In the genomic region with DNA sequence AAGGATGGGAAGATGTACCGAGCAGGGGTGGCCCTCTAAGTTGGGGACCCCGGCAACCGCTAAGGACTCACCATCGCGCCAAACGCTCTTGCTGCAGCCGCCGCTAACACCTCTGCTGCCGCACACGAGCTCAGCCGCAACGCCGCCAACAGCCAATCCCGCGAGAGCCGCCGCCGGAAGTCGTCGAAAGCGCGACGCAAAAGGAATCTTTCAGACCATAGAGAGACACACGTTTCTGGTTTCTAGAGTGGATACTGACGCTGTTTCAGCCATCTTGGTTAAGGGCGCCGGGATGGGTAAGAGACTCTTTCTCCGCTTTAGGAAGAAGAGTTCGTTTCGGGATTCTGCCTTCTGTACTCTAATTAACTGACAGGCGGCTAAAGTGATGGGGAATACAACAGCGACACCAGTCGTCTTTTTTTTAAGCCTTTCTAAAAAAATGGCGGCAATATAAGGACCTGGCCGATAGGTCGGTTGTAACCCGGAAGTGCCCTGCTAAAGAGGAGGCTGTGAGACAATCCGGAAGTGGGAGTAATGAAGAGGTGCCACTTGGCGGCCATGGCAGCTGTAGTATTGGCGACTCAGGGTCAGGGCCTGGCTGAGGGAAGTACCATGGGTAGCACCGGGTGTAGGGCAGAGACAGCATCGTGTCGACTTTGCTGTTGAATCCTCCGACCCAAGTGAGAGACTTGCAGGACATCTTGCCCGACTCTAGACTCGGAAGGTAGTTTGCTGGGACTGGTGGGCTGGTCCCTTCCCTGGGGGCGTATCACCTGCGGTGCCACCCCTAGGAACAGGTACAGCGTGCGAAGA, we compare ENCODE assay signal across 8 mouse cellular contexts. TPM values are rescaled to one million over a fixed set of nuclear protein-coding genes. Genes with fewer than 3 reads are reported as not detected.
DNase-seq lines count a peak whose midpoint lies in the region; ATAC-seq lines count a peak whose summit lies in the region.

A gene (plus strand): TSS at position 191 of the 813 bp plus-strand sequence.
A gene (minus strand): TSS at position 649 of the 813 bp plus-strand sequence.

- H3K27me3 ChIP-seq in lung, embryonic 16.5 days (ENCODE audit: control insufficient read depth, insufficient read depth, low read depth, low read length), result no peaks in the 10 kb centered on the region

- peak within 1 kb of the TSS; percentile 98 for H3K9ac ChIP-seq in lung, embryonic 16.5 days (ENCODE audit: low read length)

- peak; percentile 92 for DNase-seq in MEL-GATA-1-ER (ENCODE audit: extremely low read depth, low read depth)
- peak; percentile 93 for DNase-seq in cerebellum, adult 8-10 months
- DNase-seq in forelimb bud, embryonic 11.5 days (ENCODE audit: low read depth, low spot score), result peak; percentile 92
- DNase-seq in layer of hippocampus, adult 9-10 months (ENCODE audit: low spot score), result peak; percentile 93
- peak; percentile 90 for DNase-seq in ovary, postnatal 10 days (ENCODE audit: low spot score)
- DNase-seq in thymus, postnatal 10 days (ENCODE audit: low spot score in 2 of 2), result peak; percentile 89 to 90

- H3K36me3 ChIP-seq in lung, embryonic 16.5 days (ENCODE audit: control insufficient read depth, insufficient read depth, low read length), result peaks cover 17% of the 10 kb centered on the region

- peak within 1 kb of the TSS; percentile 78 for H3K27ac ChIP-seq in lung, embryonic 16.5 days (ENCODE audit: low read length)

- H3K9me3 ChIP-seq in lung, embryonic 16.5 days (ENCODE audit: control insufficient read depth, low read length), result no peaks in the 10 kb centered on the region

- H3K4me3 ChIP-seq in lung, embryonic 16.5 days (ENCODE audit: low read length), result peak within 1 kb of the TSS; percentile 95

- H3K4me1 ChIP-seq in lung, embryonic 16.5 days (replicated peaks; ENCODE audit: control insufficient read depth, insufficient read depth, low read length), result peaks cover 26% of the 10 kb centered on the region

- peak; percentile 95 for ATAC-seq in hematopoietic stem cell, adult 5-6 weeks (replicated peaks in 1 of 2; ENCODE audit: insufficient read depth in 1 of 2, low FRiP score in 2 of 2, low TSS enrichment in 1 of 2, low read depth in 1 of 2, poor library complexity in 2 of 2, severe bottlenecking in 2 of 2)
- ATAC-seq in lung, embryonic 16.5 days (ENCODE audit: low read depth), result peak; percentile 97

- WGBS in lung, embryonic 16.5 days, result under 1% methylated on average over 50 of the region's 50 CpGs

- H3K4me2 ChIP-seq in lung, embryonic 16.5 days (ENCODE audit: low read depth, low read length), result peak within 1 kb of the TSS; percentile 93

RNA-seq across cellular contexts. Expression of the first gene that starts in this region (rescaled TPM):
- 10.3 and 12.6 TPM in 2 replicates for total RNA-seq in hematopoietic stem cell, adult 5-6 weeks (2017)
- 30.2 and 30.4 TPM in 2 replicates for polyA plus RNA-seq in lung, embryonic 16.5 days (2015; fragmentation: Nextera tagmentation; extraction: Ambion mirVana)

RNA-seq across cellular contexts. Expression of the second gene that starts in this region (rescaled TPM):
- 80.4 and 95.2 TPM in 2 replicates for total RNA-seq in hematopoietic stem cell, adult 5-6 weeks (2017)
- 272 and 278 TPM in 2 replicates for polyA plus RNA-seq in lung, embryonic 16.5 days (2015; fragmentation: Nextera tagmentation; extraction: Ambion mirVana)

Comparison
In these comparisons a context has a peak if more than half of its experiments do, and no peak if none do; other contexts are left out.
1. Peak in every context shown above with its lines: DNase-seq, ATAC-seq, H3K4me3 ChIP-seq and H3K27ac ChIP-seq.